Mouse (Mus musculus) liver, postnatal 0 days (tissue): Measurements from ENCODE around the gene Hfe.

Experiments
- CTCF ChIP-seq: sonication (generic); IDR thresholded peaks from 2 replicates; pipeline ENCODE4 v1.5.1; 2016; ENCODE audit warnings: antibody characterized with exemption, low read depth
- EP300 ChIP-seq: IDR thresholded peaks from 2 replicates; pipeline ENCODE4 v1.6.1; 2016; ENCODE audit warnings: antibody characterized with exemption, low read depth, mild to moderate bottlenecking

GRCm38 (mm10) chr13:23730479-23730878, 19.8 kb upstream of the Hfe start:
- TF ChIP-seq CTCF, result no peak
- TF ChIP-seq EP300, result peak; percentile 17; the same call in 1 of the 2 replicates
